In genomic region chr11:12416899-12417298, GRCm38 (mm10) we compare ENCODE assay signal across 8 mouse cellular contexts. TPM values are rescaled to one million over a fixed set of nuclear protein-coding genes. Genes with fewer than 3 reads are reported as not detected.
DNase-seq lines count a peak whose midpoint lies in the region.
"Had no signal": no experiment of that assay in that cellular context is flagged by ENCODE, and none has a peak within 500 bp of the region (broad histone marks: within the 10 kb centered on the region; RNA-seq: fewer than 3 reads in every experiment).

No protein-coding gene starts in this region.

- intact Hi-C loops in heart, postnatal 25 days (cut with DNase I), result no loop called here

- peak; percentile 50 for DNase-seq in heart, postnatal 4 days
- no peak for DNase-seq in heart, postnatal 25 days (ENCODE audit: low spot score)
- DNase-seq in retina, postnatal 1 day, result peak; percentile 19
- no peak for DNase-seq in retina, embryonic 14.5 days (ENCODE audit: low spot score)
- peak; percentile 32 to 43 for DNase-seq in layer of hippocampus, postnatal 14 days (ENCODE audit: low spot score in 2 of 2)
- peak; percentile 40 for DNase-seq in right cerebral cortex, postnatal 4 days
- no peak for DNase-seq in cerebellum, adult 11 months
- DNase-seq: cerebellum, adult 8-10 months had no signal

RNA-seq across cellular contexts. Expression of gene Cobl, which starts 47.9 kb away (rescaled TPM):
- 10 to 100 TPM; 48.6 to 50.2 TPM for total RNA-seq in heart, postnatal 4 days (2021)
- total RNA-seq in heart, postnatal 25 days (2021), result 10 to 100 TPM; 17.4 to 21.9 TPM
- total RNA-seq in layer of hippocampus, postnatal 14 days (2021), result 10 to 100 TPM in 1 of 2 experiments, 1 to 10 TPM in 1; 8.9 to 12.2 TPM

Comparison
In these comparisons a context has a peak if more than half of its experiments do, and no peak if none do; other contexts are left out.
1. DNase-seq: peak in heart, postnatal 4 days (single experiment), retina, postnatal 1 day (single experiment), layer of hippocampus, postnatal 14 days (2 of 2) and right cerebral cortex, postnatal 4 days (single experiment); none in heart, postnatal 25 days (single experiment), retina, embryonic 14.5 days (single experiment) and cerebellum, adult 11 months (single experiment).